Mouse (Mus musculus) myocyte (in vitro differentiated cells): Measurements from ENCODE around the gene Gtf3a. TPM values are rescaled to one million over a fixed set of nuclear protein-coding genes. Genes with fewer than 3 reads are reported as not detected.
A peak's percentile ranks its signal among the peaks of the same experiment; 100 is the strongest.

ENCODE experiments used
- H3K27me3 ChIP-seq: one replicate; pipeline ENCODE4 v1.6.1; 2011; ENCODE audit not compliant: control insufficient read depth, insufficient read depth, insufficient read length
- H3K36me3 ChIP-seq: one replicate; pipeline ENCODE4 v1.6.1; 2011; ENCODE audit not compliant: control insufficient read depth, insufficient read depth
- H3K4me2 ChIP-seq: one replicate; pipeline ENCODE4 v1.6.1; 2011; ENCODE audit warnings: low read depth, control low read depth
- H3K4me3 ChIP-seq: one replicate; pipeline ENCODE4 v1.5.1; 2011; ENCODE audit warnings: mild to moderate bottlenecking, control low read depth, moderate library complexity
- H3K79me2 ChIP-seq: one replicate; pipeline ENCODE4 v1.6.1; 2011; ENCODE audit not compliant: control insufficient read depth, insufficient read depth
- H3ac ChIP-seq: one replicate; pipeline ENCODE4 v1.6.1; 2011; ENCODE audit not compliant: control insufficient read depth, insufficient read length
- CEBPB ChIP-seq: IDR thresholded peaks from 2 replicates; pipeline ENCODE4 v1.6.1; 2011; ENCODE audit warnings: mild to moderate bottlenecking, moderate library complexity; ENCODE audit not compliant: poor library complexity, insufficient read depth, severe bottlenecking
- E2F4 ChIP-seq: IDR thresholded peaks from one replicate; pipeline ENCODE4 v1.6.1; 2011; ENCODE audit warnings: mild to moderate bottlenecking, control low read depth, moderate library complexity; ENCODE audit not compliant: insufficient read depth
- MAX ChIP-seq: IDR thresholded peaks from one replicate; pipeline ENCODE4 v1.6.1; 2011; ENCODE audit warnings: low read depth, mild to moderate bottlenecking, control low read depth
- MYOD1 ChIP-seq, 3 experiments: IDR thresholded peaks; one replicate each; pipeline ENCODE4 v1.6.1; 2011; ENCODE audit warnings: control low read depth in 2 of 3, low read depth in 2 of 3, mild to moderate bottlenecking in 2 of 3, moderate library complexity in 1 of 3; ENCODE audit not compliant: insufficient read length in 2 of 3, control insufficient read depth in 1 of 3
- MYOG ChIP-seq, 3 experiments: IDR thresholded peaks; one replicate each; pipeline ENCODE4 v1.6.1; 2011; ENCODE audit warnings: control low read depth in 2 of 3, low read depth in 2 of 3, mild to moderate bottlenecking in 2 of 3; ENCODE audit not compliant: insufficient read length in 2 of 3, control insufficient read depth in 1 of 3, insufficient read depth in 1 of 3
- POLR2A ChIP-seq: IDR thresholded peaks from one replicate; pipeline ENCODE4 v1.6.1; 2011; ENCODE audit warnings: low read depth, mild to moderate bottlenecking, control low read depth, moderate library complexity; ENCODE audit not compliant: insufficient read length
- POLR2AphosphoS2 ChIP-seq: IDR thresholded peaks from one replicate; pipeline ENCODE4 v1.6.1; 2011; ENCODE audit warnings: low read depth, control low read depth; ENCODE audit not compliant: insufficient read length
- REST ChIP-seq: IDR thresholded peaks from one replicate; pipeline ENCODE4 v1.6.1; 2011; ENCODE audit warnings: mild to moderate bottlenecking, control low read depth, moderate library complexity; ENCODE audit not compliant: insufficient read depth, insufficient read length
- SRF ChIP-seq: IDR thresholded peaks from one replicate; pipeline ENCODE4 v1.6.1; 2011; ENCODE audit warnings: low read depth; ENCODE audit not compliant: control insufficient read depth, insufficient read length
- TCF12 ChIP-seq: IDR thresholded peaks from one replicate; pipeline ENCODE4 v1.6.1; 2011; ENCODE audit warnings: mild to moderate bottlenecking, control low read depth; ENCODE audit not compliant: poor library complexity, insufficient read depth, severe bottlenecking
- TCF3 ChIP-seq: IDR thresholded peaks from one replicate; pipeline ENCODE4 v1.6.1; 2011; ENCODE audit warnings: low read depth, control low read depth; ENCODE audit not compliant: insufficient read length
- USF1 ChIP-seq: IDR thresholded peaks from one replicate; pipeline ENCODE4 v1.6.1; 2011; ENCODE audit warnings: low read depth, mild to moderate bottlenecking, control low read depth, moderate library complexity
- polyA plus RNA-seq: library from polyadenylated mRNA; unstranded; fragments of >200 nt; fragmentation: generic; extraction: Trizol; gene quantifications from one replicate; pipeline ENCODE4 v1.2.1, GENCODE M21; 2012; ENCODE audit warnings: missing spikeins

Gtf3a gene
- polyA plus RNA-seq, 1 experiment, result 49.9 TPM

GRCm38 (mm10) chr5:146989051-146989450 is 40.6 kb downstream of the Gtf3a start:
- no peak overlapping the region for H3K4me2 ChIP-seq

GRCm38 (mm10) chr5:146993509-146993908 is 45.1 kb downstream of the Gtf3a start:
- Histone ChIP-seq H3ac (no peak overlapping the region), H3K4me2 (peak overlapping the region; percentile 58), H3K36me3 (no peaks in the 10 kb centered on the region), H3K4me3 (no peak overlapping the region), H3K27me3 (no peaks in the 10 kb centered on the region), H3K79me2 (no peaks in the 10 kb centered on the region)
- TF ChIP-seq MYOG (IDR thresholded peaks at IDR 0.05; ENCODE audit: control insufficient read depth in 1 of 3, insufficient read depth in 1 of 3, insufficient read length in 2 of 3, low read depth in 2 of 3) (peak in 1 of 3 experiments; percentile 54), POLR2A (no peak), E2F4 (no peak), REST (no peak)

More at GRCm38 (mm10) chr5:146989051-146989450, 40.6 kb downstream of the Gtf3a start:
- Histone ChIP-seq H3K27me3 (no peaks in the 10 kb centered on the region), H3K4me3 (no peak overlapping the region), H3ac (no peak overlapping the region), H3K36me3 (no peaks in the 10 kb centered on the region), H3K79me2 (no peaks in the 10 kb centered on the region)
- no peak for TF ChIP-seq TCF12
- TF ChIP-seq SRF, result no peak
- no peak for TF ChIP-seq CEBPB
- no peak for TF ChIP-seq MYOG (IDR thresholded peaks at IDR 0.05; ENCODE audit: control insufficient read depth in 1 of 3, insufficient read depth in 1 of 3, insufficient read length in 2 of 3, low read depth in 2 of 3)
- TF ChIP-seq REST, result no peak
- TF ChIP-seq TCF3, result no peak
- no peak for TF ChIP-seq E2F4
- TF ChIP-seq USF1, result no peak
- no peak for TF ChIP-seq MAX
- TF ChIP-seq POLR2A, result no peak
- TF ChIP-seq MYOD1 (IDR thresholded peaks at IDR 0.05; ENCODE audit: control insufficient read depth in 1 of 3, insufficient read length in 2 of 3, low read depth in 2 of 3), result no peak
- TF ChIP-seq POLR2AphosphoS2, result no peak

- no peaks in the 10 kb centered on the region for H3K36me3 ChIP-seq
- no peaks in the 10 kb centered on the region for H3K27me3 ChIP-seq
- no peak overlapping the region for H3K4me2 ChIP-seq
- H3K4me3 ChIP-seq, result no peak overlapping the region
- no peaks in the 10 kb centered on the region for H3K79me2 ChIP-seq
- TF ChIP-seq CEBPB (no peak), TCF12 (no peak), POLR2AphosphoS2 (no peak), USF1 (no peak), REST (no peak), POLR2A (no peak), E2F4 (no peak), MYOD1 (IDR thresholded peaks at IDR 0.05; ENCODE audit: control insufficient read depth in 1 of 3, insufficient read length in 2 of 3, low read depth in 2 of 3) (no peak), MYOG (IDR thresholded peaks at IDR 0.05; ENCODE audit: control insufficient read depth in 1 of 3, insufficient read depth in 1 of 3, insufficient read length in 2 of 3, low read depth in 2 of 3) (no peak), MAX (no peak), SRF (no peak), TCF3 (no peak)
- no peak overlapping the region for H3ac ChIP-seq
Observed at GRCm38 (mm10) chr5:146994973-146995372, 46.5 kb downstream of the Gtf3a start.

- TF ChIP-seq CEBPB (no peak), MYOG (IDR thresholded peaks at IDR 0.05; ENCODE audit: control insufficient read depth in 1 of 3, insufficient read depth in 1 of 3, insufficient read length in 2 of 3, low read depth in 2 of 3) (no peak), POLR2A (no peak), MYOD1 (IDR thresholded peaks at IDR 0.05; ENCODE audit: control insufficient read depth in 1 of 3, insufficient read length in 2 of 3, low read depth in 2 of 3) (no peak), MAX (no peak), E2F4 (no peak), TCF12 (no peak), TCF3 (no peak), POLR2AphosphoS2 (no peak), REST (no peak)
- Histone ChIP-seq H3K79me2 (no peaks in the 10 kb centered on the region), H3ac (no peak overlapping the region), H3K4me3 (no peak overlapping the region), H3K27me3 (no peaks in the 10 kb centered on the region), H3K36me3 (no peaks in the 10 kb centered on the region), H3K4me2 (no peak overlapping the region)
Observed at GRCm38 (mm10) chr5:146996812-146997211, 48.4 kb downstream of the Gtf3a start.

GRCm38 (mm10) chr5:146998802-146999201 is 50.3 kb downstream of the Gtf3a start:
- TF ChIP-seq TCF12 (no peak), REST (no peak), CEBPB (no peak), SRF (no peak), E2F4 (no peak), MAX (no peak), POLR2A (no peak), MYOG (IDR thresholded peaks at IDR 0.05; ENCODE audit: control insufficient read depth in 1 of 3, insufficient read depth in 1 of 3, insufficient read length in 2 of 3, low read depth in 2 of 3) (no peak)
- H3K79me2 ChIP-seq, result no peaks in the 10 kb centered on the region
- no peak overlapping the region for H3K4me3 ChIP-seq
- no peaks in the 10 kb centered on the region for H3K27me3 ChIP-seq
- no peak overlapping the region for H3K4me2 ChIP-seq
- H3K36me3 ChIP-seq, result no peaks in the 10 kb centered on the region
- H3ac ChIP-seq, result no peak overlapping the region
